Mouse (Mus musculus) erythroid progenitor cell, adult 5-6 weeks (primary cell): ENCODE data around the gene F3. TPM values are rescaled to one million over a fixed set of nuclear protein-coding genes. Genes with fewer than 3 reads are reported as not detected.

Experiments
- ATAC-seq: replicated peaks from 2 replicates; pipeline ENCODE4 v1.8.0; 2016; ENCODE audit warnings: moderate number of reproducible peaks, mild to moderate bottlenecking, moderate TSS enrichment, inconsistent platforms; ENCODE audit not compliant: poor library complexity, low FRiP score, severe bottlenecking
- total RNA-seq, 2 experiments: library from RNA; stranded (forward) in 1 of 2; stranded (reverse) in 1 of 2; fragments of 150-400 nt in 1 of 2; fragments of 186-747, 209-891 nt in 1 of 2; gene quantifications; 2 replicates each; pipeline versions ENCODE4 v1.2.3 to v1.2.4; 2015 to 2017; ENCODE audit warnings: low replicate concordance in 2 of 2

F3 gene
- total RNA-seq, 2 experiments from 2014 or later = not detected

DNA sequence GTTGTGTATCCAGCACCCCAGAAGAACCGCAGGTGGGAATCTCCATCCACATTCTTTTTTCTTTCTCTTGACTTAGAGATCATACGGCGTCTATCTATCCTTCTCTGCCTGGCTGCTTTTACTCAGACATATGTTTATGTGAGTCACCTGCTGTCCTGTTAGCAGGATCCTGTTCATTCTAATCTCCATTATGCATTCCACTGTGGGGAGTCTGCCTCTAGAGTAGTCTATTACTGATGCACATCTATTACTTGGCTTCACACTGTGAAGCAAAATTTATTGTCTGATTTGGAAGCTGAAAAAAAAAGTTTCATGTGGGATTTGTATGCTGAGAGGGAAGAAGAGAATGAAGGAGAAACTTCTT is 19.5 kb upstream of the F3 start:
- ATAC-seq = no peak

DNA sequence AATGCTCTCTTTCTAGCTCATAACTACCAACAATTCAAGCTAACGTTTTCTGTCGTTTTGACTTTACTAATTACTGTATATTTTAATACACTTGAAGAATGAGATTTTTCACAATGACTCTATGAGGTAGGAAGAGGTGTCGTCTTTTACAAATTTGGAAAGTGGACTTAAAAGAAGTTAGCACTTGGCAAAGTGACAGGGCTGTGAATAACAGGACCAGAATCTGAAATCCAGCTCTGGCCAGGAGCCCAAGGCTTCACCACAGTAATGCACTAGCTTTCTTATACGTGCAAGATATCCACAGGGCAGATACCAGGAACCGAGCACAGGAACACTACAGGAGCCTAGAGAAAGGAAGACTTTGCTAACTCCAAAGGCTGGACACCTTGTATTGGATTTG is 17.2 kb upstream of the F3 start:
- no peak for ATAC-seq

DNA sequence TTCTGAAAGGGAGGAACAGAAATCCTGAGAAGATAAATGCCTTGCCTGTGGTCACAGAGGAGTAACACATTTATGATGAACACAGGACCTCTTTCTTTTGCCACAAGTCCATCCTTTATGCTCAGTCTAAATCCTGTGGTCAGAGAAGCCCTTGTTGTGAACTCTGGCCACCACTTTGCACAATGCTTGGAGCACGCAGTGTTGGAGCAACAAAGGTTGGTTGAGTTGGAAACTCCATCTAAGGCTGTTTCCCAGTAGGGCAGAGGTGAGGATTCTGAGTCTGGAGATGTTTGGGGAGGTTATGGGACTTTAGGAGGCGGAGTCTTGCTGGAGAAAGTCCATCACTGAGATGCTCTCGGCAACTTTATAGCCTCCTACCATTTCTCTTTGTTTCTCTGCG is 16.2 kb upstream of the F3 start:
- ATAC-seq = no peak

DNA sequence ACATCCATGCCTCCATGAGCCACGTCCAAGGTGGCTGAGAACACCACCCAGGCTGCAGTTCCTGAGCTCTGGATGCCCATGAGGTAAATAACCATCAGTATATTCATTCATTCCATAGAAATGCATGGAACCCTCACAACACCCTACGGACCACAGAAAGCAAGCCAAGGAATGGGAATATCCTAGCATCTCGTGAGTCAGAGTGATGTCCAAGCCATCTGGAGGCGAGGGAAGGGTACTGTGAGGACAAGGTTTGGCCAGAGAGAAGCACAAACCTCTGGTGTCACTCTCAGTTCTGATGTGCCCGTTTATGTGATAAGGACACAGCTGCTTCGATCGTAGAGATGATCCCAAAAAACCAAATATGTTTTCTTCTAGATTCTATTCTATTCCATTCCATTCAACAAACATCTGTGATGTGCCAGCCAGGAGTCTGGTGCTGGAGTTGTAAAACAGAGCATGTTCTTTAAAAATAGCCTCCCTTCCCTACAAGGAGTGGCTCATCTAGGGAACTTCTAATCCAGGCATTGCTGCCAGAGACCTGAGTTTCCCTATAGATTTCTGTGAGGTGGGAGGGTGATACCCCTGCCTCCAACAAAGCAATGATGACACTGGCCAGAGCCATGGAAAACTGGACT is 12.3 kb upstream of the F3 start:
- ATAC-seq = no peak

DNA sequence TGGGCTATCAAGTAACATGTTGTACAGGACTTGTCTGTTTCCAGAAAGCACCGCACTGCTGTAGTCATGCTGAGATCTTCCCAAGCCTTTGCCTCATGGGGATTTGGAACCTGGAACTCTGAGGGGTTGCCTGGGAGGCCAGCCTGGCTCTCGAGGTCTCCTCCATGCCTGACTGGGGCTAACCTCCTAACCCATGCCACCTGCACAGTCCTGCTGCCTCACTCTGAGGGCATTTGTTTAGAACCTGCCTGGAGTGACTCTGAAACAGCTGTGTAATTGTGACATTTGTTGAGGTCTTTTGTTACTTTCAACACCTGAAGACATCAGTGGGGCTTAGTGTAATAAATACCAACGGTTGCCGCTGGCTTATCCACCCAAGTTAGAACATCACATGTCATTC is 11.1 kb upstream of the F3 start:
- no peak for ATAC-seq

DNA sequence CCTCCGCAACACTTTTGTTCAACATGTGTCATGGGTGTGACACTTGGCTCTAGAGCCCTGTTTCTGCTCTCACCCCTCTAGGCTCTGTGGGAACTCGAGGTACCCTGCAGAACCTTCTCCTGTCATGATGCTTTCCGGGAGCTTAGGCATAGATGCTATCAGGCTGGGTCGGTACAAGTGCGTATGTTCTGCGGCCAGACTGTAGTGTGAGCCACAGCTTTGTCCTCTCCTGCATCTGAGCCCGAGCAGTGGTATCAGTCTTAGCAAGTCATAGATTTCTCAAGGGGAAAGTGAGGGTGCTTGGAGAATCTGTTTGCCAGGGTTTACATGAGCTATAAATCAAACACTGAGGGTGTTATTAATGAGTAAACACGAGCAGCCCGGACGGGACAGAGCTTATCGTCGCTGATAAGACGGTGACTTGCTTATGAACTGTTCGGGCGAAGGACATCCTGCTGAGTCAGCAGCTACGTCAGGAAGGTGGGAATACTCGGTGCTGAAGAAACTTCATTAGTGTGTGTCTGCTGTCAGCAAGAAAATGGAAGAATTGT is 10.1 kb upstream of the F3 start:
- no peak for ATAC-seq

DNA sequence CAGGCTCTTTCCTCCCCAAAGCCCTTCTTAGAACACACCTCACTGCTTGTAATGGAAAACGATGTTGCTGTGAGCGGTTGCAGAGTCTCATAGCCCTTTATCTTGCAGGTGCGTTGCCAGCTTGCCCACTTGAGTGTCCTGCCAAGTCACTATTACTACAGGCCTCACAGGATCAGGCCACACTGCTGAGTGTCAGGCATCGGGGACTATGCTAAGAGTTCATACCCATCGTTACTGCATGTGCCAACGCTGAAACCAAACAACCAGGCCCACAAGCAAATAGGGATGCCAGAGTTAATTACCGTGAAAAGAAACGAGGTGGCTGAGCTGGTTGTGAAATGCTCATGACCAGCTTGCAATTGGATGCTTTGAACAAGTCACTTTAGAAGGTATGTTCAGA is 9.5 kb upstream of the F3 start:
- no peak for ATAC-seq

DNA sequence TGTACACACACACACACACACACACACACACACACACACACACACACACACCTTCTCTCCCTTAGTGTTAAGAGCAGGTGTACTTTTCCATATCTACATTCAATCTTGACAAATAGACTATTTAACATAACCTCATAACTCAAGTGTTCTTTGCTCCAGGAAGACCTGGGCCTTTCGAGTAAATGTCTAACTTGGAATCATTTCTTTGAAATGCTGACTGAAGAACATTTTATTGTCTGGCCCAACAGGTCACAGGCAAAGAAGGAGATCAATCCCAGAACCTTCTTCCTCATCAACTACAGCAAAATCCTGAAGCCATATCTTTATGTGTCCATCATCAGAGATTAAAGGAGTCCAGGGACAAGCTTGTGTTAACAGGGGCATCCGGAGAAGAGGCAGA is 8.9 kb upstream of the F3 start:
- no peak for ATAC-seq

DNA sequence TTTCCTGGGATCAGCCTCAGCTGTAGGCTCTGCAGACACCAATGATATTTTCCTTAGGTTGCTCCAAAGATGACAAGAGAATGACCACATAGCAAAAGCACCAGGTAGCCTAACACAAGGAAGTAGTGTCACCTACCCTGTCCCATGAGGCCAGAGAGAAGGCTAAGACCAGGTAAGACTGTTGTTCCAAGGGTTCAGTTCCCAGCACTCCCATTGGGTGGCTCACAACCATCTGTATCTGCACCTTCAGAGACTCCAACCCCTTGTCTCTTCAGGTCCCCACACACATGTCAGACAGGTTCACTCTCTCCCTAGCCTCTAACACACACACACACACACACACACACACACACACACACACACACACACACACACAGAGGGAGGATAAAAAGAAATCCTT is 8.0 kb upstream of the F3 start:
- no peak for ATAC-seq

DNA sequence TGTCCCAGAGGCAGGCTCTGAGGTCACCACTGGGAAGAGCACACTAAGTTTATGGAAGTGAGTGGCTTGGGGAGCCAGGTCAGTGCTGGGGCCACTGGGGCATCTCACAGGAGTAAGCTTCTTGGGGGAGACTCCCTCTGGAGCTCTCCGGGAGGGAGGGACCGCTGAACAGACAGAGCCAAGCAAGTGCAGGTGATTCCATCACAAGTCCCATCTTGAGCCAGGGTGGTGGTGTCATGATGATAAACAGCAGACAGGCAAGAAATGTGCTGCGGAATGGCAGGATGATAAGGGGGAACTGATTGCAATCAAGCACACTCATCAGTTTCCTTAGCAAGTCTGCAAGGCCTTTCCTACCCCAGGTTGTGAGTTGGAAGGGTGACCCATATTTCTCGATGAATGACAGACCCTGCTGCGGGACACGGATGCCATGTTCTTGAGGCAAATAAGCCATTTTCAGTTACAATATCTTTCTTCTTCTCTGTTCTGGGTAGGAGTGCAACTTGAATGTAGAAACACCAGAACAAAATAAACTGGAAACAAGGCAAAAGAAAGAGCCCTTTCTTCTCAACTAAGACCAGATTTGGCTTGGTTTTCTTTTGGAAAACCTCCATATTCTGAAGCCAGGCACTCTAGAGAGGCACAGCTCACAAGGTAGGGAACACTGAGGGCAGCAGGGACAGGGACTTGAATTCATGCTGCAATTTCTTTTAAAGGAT is 7.4 kb upstream of the F3 start:
- no peak for ATAC-seq

DNA sequence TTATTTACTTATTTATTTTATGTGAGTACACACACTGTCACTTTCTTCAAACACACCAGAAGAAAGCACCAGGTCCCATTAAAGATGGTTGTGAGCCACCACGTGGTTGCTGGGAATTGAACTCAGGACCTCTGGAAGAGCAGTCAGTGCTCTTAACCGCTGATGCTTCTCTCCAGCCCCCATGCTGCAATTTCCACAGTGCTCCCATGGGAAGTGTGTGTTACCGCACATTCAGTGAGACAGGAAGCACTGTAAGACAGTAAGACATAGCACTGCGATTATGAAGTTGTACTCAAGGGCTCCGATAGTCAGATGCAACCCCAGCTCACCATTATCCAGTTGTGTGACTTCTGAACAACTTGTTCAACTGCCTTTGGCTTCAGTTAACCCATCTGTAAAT is 6.9 kb upstream of the F3 start:
- no peak for ATAC-seq

DNA sequence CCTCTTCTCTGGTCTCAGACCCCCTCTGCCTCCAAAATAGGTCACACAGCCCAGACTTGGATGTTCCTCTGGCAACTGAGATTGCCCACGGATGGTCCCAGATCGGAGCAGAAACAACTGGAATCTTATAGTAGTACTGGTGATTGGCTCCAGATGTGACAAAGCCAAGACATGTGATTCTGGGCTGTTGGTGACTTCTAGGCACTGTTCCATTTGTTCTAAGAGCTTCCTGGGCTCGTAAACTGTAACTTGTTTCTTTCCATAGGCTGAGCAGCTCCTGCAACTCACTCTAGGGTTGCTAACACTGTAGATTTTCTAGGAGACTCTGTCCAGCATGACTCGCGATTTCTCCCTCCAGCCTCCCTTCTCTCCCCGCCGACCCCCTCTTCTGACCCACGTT is 4.7 kb upstream of the F3 start:
- ATAC-seq = no peak

DNA sequence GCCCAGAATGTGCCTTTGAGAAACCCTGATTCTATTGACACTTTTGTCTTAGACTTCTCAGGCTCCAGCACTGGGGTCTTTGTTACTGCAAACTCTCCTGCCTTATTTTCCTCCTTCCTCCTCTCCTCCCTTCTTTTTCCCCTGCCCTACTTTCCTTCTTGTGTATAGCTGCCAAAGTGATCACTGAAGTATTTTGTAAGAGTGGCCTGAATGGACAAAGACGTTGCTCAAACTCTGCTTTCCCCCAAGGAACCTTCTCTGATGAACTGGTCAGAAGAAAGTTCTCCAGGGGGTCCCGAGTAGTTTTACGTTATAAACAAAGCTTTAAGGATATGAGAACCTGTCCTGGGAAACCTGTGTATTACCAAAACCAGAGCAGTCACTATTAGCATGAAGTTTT is 3.6 kb upstream of the F3 start:
- no peak for ATAC-seq

DNA sequence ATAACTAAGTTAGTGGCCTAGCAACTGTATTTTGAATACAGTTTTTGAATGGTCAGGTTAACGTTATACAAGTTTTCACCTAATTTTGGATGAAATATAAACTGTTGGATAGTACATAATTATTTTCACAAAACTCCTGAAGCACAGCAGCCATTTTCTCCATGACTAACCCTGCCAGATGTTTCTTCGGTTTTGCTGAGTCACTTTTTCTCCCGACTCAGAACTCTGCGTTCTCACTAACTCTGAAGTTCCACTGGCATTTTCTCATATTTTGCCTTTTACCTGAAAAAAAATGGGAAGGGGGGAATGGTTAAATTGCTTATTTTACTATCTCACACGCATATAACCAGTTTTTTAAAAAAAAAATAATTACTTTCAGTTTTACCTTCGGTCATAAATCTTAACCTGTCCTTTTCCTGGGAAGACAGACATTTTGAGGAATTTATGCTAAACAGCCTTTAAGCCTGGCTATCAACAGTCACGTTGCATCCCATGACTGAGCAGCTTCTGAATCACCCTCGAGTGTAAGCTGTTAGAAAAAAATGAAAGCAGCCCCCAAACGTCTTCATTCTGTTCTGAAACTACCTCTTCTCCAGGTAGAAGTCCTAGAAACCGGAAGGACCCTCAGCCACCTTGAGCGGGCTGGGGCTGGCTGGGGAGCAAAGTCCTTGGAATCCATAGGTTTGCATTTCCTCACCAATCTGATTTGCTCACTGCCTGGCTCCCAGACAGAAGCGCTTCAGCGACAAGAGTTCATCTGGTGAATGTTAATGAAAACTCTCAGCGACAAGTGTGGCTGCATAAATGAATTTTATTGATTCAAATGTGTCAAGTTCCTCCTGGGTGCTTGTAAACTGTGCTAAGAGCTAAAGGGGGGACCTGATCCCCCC is 2.3 kb upstream of the F3 start:
- ATAC-seq = no peak

DNA sequence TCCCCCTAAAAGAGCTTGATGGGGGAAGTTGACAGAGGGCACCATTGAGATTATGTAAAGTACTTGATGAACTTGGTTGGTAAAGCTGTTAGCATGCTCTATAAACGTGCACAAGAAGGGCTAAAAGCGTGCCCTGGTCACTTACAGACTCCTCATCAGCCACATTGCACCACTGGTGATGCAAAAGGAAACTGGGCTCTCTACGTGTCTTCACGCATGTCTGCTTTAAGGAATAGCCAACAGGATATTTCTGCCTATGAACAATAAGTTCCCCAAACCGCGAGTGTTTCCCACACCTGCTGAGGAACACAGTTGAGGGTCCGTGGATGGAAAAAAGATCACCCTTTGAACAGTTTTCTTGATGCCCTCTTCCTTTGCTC is 1.7 kb upstream of the F3 start:
- no peak for ATAC-seq

DNA sequence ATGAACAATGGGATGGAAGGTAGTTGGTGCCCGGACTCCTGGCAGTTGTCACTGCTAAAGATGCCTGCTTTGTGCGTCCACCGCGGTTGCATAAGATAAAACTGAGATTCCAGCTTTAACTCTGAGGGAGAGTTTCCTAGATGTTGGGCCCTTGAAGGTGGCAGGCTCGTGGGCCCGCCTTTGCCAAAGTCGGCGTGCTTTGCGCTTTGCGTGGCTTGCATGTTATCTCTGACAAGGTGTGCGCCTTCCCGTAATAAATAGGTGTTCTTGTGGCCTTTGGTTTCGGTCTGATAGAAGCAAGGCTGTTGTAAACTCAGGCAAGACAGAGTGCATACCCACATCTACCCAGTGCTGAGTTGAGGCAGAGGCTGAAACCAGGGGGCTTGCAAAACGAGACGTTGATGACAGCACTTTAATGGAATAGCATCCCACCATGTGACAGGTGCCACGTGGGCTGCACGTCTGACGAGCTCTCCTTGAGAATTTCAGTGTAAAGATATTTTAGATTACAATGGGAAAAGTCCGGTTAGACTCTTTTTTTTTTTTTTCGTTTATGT is 709 bp downstream of the F3 start:
- ATAC-seq = no peak

DNA sequence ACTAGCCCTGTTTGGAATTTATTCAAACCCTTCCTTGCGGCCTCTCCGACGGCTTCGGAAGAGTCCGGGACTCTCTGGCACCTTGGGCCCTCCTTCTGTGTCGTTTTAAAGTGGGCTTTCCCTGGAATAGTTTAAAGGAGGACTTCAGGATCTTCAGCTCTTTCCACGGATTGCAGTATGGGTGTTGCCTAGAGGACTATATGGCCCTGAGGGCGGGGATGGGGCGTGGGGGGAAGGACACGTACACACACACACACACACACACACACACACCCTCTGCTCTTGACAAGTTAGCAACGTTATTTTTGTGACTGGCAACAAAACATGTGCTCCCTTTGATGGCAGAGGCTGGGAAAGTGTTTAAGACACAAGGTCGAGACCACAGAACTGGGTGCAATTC is 1.2 kb downstream of the F3 start:
- no peak for ATAC-seq

DNA sequence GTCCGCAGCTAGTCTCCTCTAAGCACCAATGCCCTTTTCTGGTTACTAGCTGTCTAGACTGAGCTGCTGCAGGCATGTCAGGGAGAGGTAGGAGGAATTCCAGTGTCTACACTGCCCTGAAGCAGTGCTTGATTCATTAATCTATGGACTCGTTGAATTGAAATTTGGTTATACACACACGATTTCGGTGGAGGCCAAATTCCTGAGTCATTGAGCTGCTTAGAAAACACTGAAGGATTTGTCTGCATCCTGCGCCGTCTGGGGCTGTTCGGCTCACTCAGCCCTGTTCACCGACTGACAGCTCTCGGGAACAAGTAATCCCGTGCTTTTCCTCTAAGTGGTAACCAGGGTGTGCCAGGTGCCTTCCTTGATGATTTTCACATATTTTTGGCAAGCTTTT is 2.3 kb downstream of the F3 start:
- no peak for ATAC-seq

DNA sequence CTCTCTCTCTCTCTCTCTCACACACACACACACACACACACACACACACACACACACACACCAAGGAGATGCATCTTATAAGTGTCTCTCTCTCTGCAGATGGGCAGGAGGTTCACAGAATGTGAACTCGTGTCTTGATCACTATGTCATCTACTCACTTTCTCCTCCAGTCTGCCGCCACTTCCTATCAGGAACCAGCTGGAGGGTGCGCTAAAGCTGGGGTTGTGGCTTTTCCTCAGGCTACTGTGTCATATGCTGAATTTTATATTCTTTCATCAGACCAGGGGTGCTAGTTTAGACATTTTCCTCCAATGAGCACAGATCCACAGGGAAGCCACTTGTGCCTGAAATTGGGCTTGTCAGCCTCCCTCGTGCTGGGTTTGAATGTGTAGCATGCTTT is 6.3 kb downstream of the F3 start:
- no peak for ATAC-seq

DNA sequence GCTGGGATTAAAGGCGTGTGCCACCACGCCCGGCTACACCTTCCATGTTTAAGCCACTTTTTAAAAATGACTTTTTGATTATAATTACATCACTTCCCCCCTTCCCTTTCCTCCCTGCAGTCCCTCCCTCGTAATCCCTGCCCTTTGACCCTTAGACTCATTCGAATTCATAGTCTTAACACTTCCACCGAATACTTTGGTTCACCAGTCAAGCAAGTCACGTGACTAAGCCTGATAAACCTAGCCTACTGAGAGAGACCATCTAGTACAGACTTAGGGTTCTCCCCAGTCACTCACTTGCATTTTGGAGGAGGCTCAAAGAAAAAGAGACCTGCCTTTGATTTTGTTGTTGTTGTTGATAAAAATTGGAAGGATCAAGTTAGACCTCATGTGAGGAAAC is 12.2 kb downstream of the F3 start:
- no peak for ATAC-seq
